Mouse (Mus musculus) forebrain, embryonic 14.5 days (tissue): ENCODE data around the gene Fcer2a. TPM values are rescaled to one million over a fixed set of nuclear protein-coding genes. Genes with fewer than 3 reads are reported as not detected.

Source experiments
- ATAC-seq: fragments of 200-750 bp; cut with Nextera tagmentation; 2 replicates; pipeline ENCODE4 v1.8.0; 2017; ENCODE audit warnings: mild to moderate bottlenecking, moderate library complexity
- DNase-seq: peaks from one replicate; pipeline ENCODE4 v3.0.0-alpha.2; 2015; ENCODE audit warnings: low spot score
- H3K27ac ChIP-seq: fragments of 300-500 bp; sonication (generic); 2 replicates; pipeline ENCODE4 v1.5.1; 2014; ENCODE audit warnings: low read depth, mild to moderate bottlenecking, control low read depth, low read length, moderate library complexity
- H3K27me3 ChIP-seq: fragments of 300-500 bp; sonication (generic); replicated peaks from 2 replicates; pipeline ENCODE4 v1.6.1; 2014; ENCODE audit warnings: low read length, control low read depth, mixed read lengths; ENCODE audit not compliant: control insufficient read depth, insufficient read depth
- H3K36me3 ChIP-seq: fragments of 300-500 bp; sonication (generic); 2 replicates; pipeline ENCODE4 v1.6.1; 2014; ENCODE audit warnings: low read length, control low read depth; ENCODE audit not compliant: control insufficient read depth, insufficient read depth
- H3K4me1 ChIP-seq: fragments of 300-500 bp; sonication (generic); 2 replicates; pipeline ENCODE4 v1.6.1; 2014; ENCODE audit warnings: antibody characterized with exemption, low read length, control low read depth; ENCODE audit not compliant: control insufficient read depth, insufficient read depth
- H3K4me2 ChIP-seq: fragments of 300-500 bp; sonication (generic); 2 replicates; pipeline ENCODE4 v1.6.1; 2014; ENCODE audit warnings: mild to moderate bottlenecking, control low read depth, low read length
- H3K4me3 ChIP-seq: fragments of 300-500 bp; sonication (generic); 2 replicates; pipeline ENCODE4 v1.5.1; 2014; ENCODE audit warnings: low read depth, low read length, control low read depth
- H3K9ac ChIP-seq: fragments of 300-500 bp; sonication (generic); 2 replicates; pipeline ENCODE4 v1.6.1; 2014; ENCODE audit warnings: mild to moderate bottlenecking, low read length, control low read depth, moderate library complexity
- H3K9me3 ChIP-seq: fragments of 300-500 bp; sonication (generic); replicated peaks from 2 replicates; pipeline ENCODE4 v1.6.1; 2016; ENCODE audit warnings: low read length, control low read depth, mixed read lengths; ENCODE audit not compliant: control insufficient read depth
- WGBS: fragments of 180-500 bp; shearing (Covaris S2); extraction: QIAGEN DNeasy Blood & Tissue Kit; methylation state at CpG from one replicate; pipeline ENCODE4 v1.1.7; 2014; 5-methylcytosine and 5-hydroxymethylcytosine counted together
- polyA plus RNA-seq: library from polyadenylated mRNA; unstranded; fragments of >200 nt; fragmentation: Nextera tagmentation; extraction: Ambion mirVana; gene quantifications from 2 replicates; pipeline ENCODE4 v1.2.1, GENCODE M21; 2014

Fcer2a gene
- polyA plus RNA-seq, 1 experiment from 2014 or later = 0.08 TPM

DNA sequence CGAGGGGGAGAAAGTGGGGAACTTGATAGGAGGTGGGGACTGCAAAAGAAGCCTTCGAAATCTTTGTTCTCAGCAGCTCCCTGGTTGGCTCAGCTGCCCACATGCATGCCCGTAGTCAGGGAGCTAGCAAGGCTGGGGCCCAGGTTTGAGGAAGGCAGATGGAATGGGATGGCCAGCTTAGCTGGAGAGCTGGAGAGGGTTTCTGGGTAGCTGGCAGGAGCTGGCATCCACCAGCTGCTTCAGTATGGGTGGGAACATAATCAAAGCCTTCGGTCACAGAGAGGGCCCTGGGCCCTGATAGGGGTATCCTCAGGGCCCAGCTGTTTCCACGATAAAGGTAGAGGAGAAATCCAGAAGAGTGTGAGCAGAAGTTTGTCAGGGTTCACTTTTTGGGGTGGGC, 11.5 kb downstream of the Fcer2a start:
- H3K4me3 ChIP-seq = no peak overlapping the region
- H3K27ac ChIP-seq = no peak overlapping the region
- H3K4me1 ChIP-seq = peaks cover 6% of the 10 kb centered on the region; the same call in 1 of the 2 replicates
- peaks cover 35% of the 10 kb centered on the region for H3K36me3 ChIP-seq
- no peak overlapping the region for H3K9ac ChIP-seq
- no peak overlapping the region for H3K4me2 ChIP-seq
- 90% methylated on average over 5 of the region's 5 CpGs for WGBS
- DNase-seq = no peak
- H3K27me3 ChIP-seq = no peaks in the 10 kb centered on the region
- no peaks in the 10 kb centered on the region for H3K9me3 ChIP-seq
- no peak for ATAC-seq

DNA sequence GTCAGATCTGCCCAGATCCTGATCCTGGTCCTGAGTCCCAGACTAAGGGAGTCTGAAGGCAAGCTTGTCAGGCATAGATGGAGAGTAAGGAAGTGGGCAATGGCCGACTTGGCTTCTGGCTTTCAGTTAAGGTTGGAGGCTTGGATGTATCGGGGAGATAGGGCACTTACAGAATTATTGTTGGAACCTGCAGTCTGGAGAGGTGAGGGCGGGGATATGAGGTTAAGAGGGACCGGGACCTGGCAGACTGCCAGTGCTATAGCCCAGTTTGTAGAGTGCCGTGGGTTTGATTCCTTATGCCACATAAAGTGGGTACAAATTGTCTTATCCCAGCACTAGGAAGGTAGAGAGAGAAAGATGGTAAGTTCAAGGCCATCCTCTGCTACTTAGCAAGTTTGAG, 14.3 kb downstream of the Fcer2a start:
- Histone ChIP-seq H3K9ac (no peak overlapping the region), H3K4me2 (no peak overlapping the region), H3K36me3 (peaks cover 35% of the 10 kb centered on the region), H3K27ac (no peak overlapping the region), H3K27me3 (no peaks in the 10 kb centered on the region), H3K9me3 (no peaks in the 10 kb centered on the region), H3K4me1 (peaks cover 7% of the 10 kb centered on the region; the same call in 1 of the 2 replicates), H3K4me3 (no peak overlapping the region)
- no peak for DNase-seq
- WGBS = 78% methylated on average over 5 of the region's 5 CpGs
- ATAC-seq = no peak

GRCm38 (mm10) chr8:3679236-3679635, 14.7 kb downstream of the Fcer2a start:
- Histone ChIP-seq H3K36me3 (peaks cover 35% of the 10 kb centered on the region), H3K4me3 (no peak overlapping the region), H3K27me3 (no peaks in the 10 kb centered on the region), H3K4me2 (no peak overlapping the region), H3K4me1 (peaks cover 7% of the 10 kb centered on the region; the same call in 1 of the 2 replicates), H3K27ac (no peak overlapping the region), H3K9me3 (no peaks in the 10 kb centered on the region), H3K9ac (no peak overlapping the region)
- WGBS = 95% methylated on average over 23 of the region's 23 CpGs
- DNase-seq (no peak), ATAC-seq (no peak)

- no peak for ATAC-seq
- WGBS = 96% methylated on average over 23 of the region's 23 CpGs
Observed at GRCm38 (mm10) chr8:3678831-3679230, 15.1 kb downstream of the Fcer2a start.

DNA sequence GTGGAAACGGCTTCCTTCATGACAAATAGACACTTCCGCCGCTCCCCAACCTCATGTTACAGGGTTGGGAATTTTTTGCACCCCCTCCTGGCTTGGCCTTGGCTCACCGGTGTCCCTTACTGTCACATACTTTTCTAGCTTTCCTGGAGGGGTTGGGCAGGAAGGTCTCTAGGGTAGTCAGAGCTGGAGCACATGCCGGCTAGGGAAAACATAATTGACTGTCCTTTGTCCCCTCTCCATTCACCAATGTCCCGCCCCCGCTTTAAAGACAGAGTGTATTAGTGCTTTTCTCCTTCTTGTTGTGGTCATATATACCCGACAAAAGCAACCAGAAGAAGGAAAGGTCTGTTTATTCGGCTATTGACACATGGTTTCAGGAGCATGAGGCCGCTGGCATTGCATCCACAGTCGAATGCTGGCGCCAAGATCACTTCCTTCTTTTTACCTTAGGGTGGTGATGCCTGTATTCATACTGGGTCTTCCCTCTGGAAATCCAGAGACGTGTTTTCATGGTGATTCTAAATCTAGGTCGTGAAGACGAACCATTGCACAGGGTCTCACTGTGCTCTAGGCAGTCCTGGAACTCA, 16.9 kb downstream of the Fcer2a start:
- H3K9ac ChIP-seq = peak overlapping the region; percentile 97
- DNase-seq (peak; percentile 7), ATAC-seq (peak; percentile 6; the same call in 1 of the 2 replicates)
- peak overlapping the region; percentile 94 for H3K4me3 ChIP-seq
- H3K27me3 ChIP-seq = no peaks in the 10 kb centered on the region
- 4% methylated on average over 15 of the region's 15 CpGs for WGBS
- no peaks in the 10 kb centered on the region for H3K9me3 ChIP-seq
- H3K4me1 ChIP-seq = peaks cover 7% of the 10 kb centered on the region; the same call in 1 of the 2 replicates
- H3K36me3 ChIP-seq = peaks cover 34% of the 10 kb centered on the region
- peak overlapping the region; percentile 85 for H3K4me2 ChIP-seq
- peak overlapping the region; percentile 81; the same call in 1 of the 2 replicates for H3K27ac ChIP-seq

More at GRCm38 (mm10) chr8:3678831-3679230, 15.1 kb downstream of the Fcer2a start:
- no peak for DNase-seq
- no peaks in the 10 kb centered on the region for H3K27me3 ChIP-seq
- H3K4me1 ChIP-seq = peaks cover 7% of the 10 kb centered on the region; the same call in 1 of the 2 replicates
- H3K9me3 ChIP-seq = no peaks in the 10 kb centered on the region
- H3K4me3 ChIP-seq = no peak overlapping the region
- H3K27ac ChIP-seq = no peak overlapping the region
- no peak overlapping the region for H3K4me2 ChIP-seq
- no peak overlapping the region for H3K9ac ChIP-seq
- peaks cover 35% of the 10 kb centered on the region for H3K36me3 ChIP-seq

GRCm38 (mm10) chr8:3676131-3676992, 17.6 kb downstream of the Fcer2a start, which contains the start of gene Trappc5:
Gene Trappc5, plus strand, starts transcription at chr8:3676299.
- DNase-seq (peak; percentile 96), ATAC-seq (peak; percentile 83)
- peaks cover 27% of the 10 kb centered on the region for H3K36me3 ChIP-seq
- no peaks in the 10 kb centered on the region for H3K9me3 ChIP-seq
- H3K27me3 ChIP-seq = no peaks in the 10 kb centered on the region
- H3K4me3 ChIP-seq = peak within 1 kb of the TSS; percentile 94
- peak within 1 kb of the TSS; percentile 85 for H3K4me2 ChIP-seq
- H3K4me1 ChIP-seq = peaks cover 7% of the 10 kb centered on the region; the same call in 1 of the 2 replicates
- 1% methylated on average over 61 of the region's 61 CpGs for WGBS
- peak within 1 kb of the TSS; percentile 81 for H3K27ac ChIP-seq
- peak within 1 kb of the TSS; percentile 97 for H3K9ac ChIP-seq

GRCm38 (mm10) chr8:3674671-3675070, 19.3 kb downstream of the Fcer2a start:
- 50% methylated on average over 3 of the region's 3 CpGs for WGBS
- no peak for ATAC-seq
- no peak overlapping the region for H3K27ac ChIP-seq
- H3K27me3 ChIP-seq = no peaks in the 10 kb centered on the region
- no peak overlapping the region for H3K4me3 ChIP-seq
- peaks cover 7% of the 10 kb centered on the region; the same call in 1 of the 2 replicates for H3K4me1 ChIP-seq
- no peak for DNase-seq
- peaks cover 10% of the 10 kb centered on the region for H3K36me3 ChIP-seq
- H3K9me3 ChIP-seq = no peaks in the 10 kb centered on the region
- no peak overlapping the region for H3K4me2 ChIP-seq
- no peak overlapping the region for H3K9ac ChIP-seq

DNA sequence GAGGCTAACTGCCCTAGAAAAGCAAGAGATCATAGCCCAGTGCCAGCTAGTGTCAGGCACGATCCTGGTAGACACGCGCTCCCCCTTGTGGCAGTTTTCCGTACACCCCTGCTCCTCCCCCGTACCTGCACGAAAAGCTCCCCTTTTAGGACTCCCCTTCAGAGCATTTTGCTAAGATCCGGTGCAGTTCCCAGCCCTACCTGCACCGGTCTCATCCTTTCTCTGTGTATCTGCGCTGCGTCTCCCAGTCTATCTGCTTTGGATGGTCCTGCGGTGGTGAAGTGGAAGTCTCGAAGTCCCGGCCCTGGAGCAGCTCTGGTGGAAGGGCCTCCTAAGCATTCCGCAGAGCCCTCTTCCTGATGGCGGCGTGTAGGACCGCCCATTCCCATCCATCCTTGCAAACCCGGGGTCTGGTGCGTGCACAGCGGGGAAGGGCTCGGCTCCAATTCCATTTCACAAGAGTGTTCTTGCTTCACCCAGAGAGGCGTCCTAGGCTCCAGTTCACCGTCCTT, 21.9 kb downstream of the Fcer2a start, which contains the start of gene Fcor:
TSS of gene Fcor (minus strand) at position 383 of the 512 bp plus-strand sequence.
- Histone ChIP-seq H3K4me1 (no peaks in the 10 kb centered on the region), H3K9me3 (no peaks in the 10 kb centered on the region), H3K27me3 (no peaks in the 10 kb centered on the region), H3K9ac (peak within 1 kb of the TSS; percentile 70), H3K4me2 (peak within 1 kb of the TSS; percentile 65), H3K4me3 (peak within 1 kb of the TSS; percentile 47), H3K36me3 (no peaks in the 10 kb centered on the region), H3K27ac (peak within 1 kb of the TSS; percentile 70)
- peak; percentile 87 for DNase-seq
- WGBS = under 1% methylated on average over 23 of the region's 23 CpGs
- ATAC-seq = peak; percentile 84
